In genomic region chr11:72369904-72370672, GRCm38 (mm10) we compare ENCODE assay signal across 15 mouse cellular contexts. TPM values are rescaled to one million over a fixed set of nuclear protein-coding genes. Genes with fewer than 3 reads are reported as not detected.
DNase-seq lines count a peak whose midpoint lies in the region; ATAC-seq and TF ChIP-seq lines count a peak whose summit lies in the region.
"Had no signal": no experiment of that assay in that cellular context is flagged by ENCODE, and none has a peak within 500 bp of the region (broad histone marks: within the 10 kb centered on the region; RNA-seq: fewer than 3 reads in every experiment).

No protein-coding gene starts in this region.

- peak; percentile 48 for TF ChIP-seq EP300 in lung, postnatal 0 days (IDR thresholded peaks at IDR 0.05)

- intact Hi-C loops in gastrocnemius, adult 2 months (cut with DNase I): loop anchor here (1.0 kb wide), 1 partner anchor 58 kb away; no protein-coding TSS in a partner anchor
- intact Hi-C loops in left cerebral cortex, adult 2 months (cut with DNase I): loop anchor here (5.0 kb wide), 1 partner anchor 57 kb away; no protein-coding TSS in a partner anchor

- ATAC-seq in lung, postnatal 0 days: peak; percentile 81

- H3K9me3 ChIP-seq in lung, postnatal 0 days (ENCODE audit: low read length): no peaks in the 10 kb centered on the region
- H3K9me3 ChIP-seq: neural tube, embryonic 12.5 days had no signal

- H3K36me3 ChIP-seq in lung, postnatal 0 days (ENCODE audit: insufficient read depth, low read length): no peaks in the 10 kb centered on the region
- H3K36me3 ChIP-seq: neural tube, embryonic 12.5 days had no signal

- no peaks in the 10 kb centered on the region for H3K4me1 ChIP-seq in lung, postnatal 0 days (ENCODE audit: insufficient read depth, low read depth, low read length)
- H3K4me1 ChIP-seq: neural tube, embryonic 12.5 days had no signal

- no peak overlapping the region for H3K4me2 ChIP-seq in lung, postnatal 0 days (replicated peaks; ENCODE audit: low read depth, low read length)
- H3K4me2 ChIP-seq: neural tube, embryonic 12.5 days had no signal

- H3K27ac ChIP-seq in gastrocnemius, adult 2 months: peak overlapping the region; percentile 83
- no peak overlapping the region for H3K27ac ChIP-seq in left cerebral cortex, adult 2 months
- H3K27ac ChIP-seq in lung, postnatal 0 days (ENCODE audit: low read length): no peak overlapping the region
- H3K27ac ChIP-seq: macrophage; neural tube, embryonic 12.5 days had no signal

- peak overlapping the region; percentile 44 for H3K4me3 ChIP-seq in gastrocnemius, adult 2 months
- H3K4me3 ChIP-seq in left cerebral cortex, adult 2 months: no peak overlapping the region
- no peak overlapping the region for H3K4me3 ChIP-seq in lung, postnatal 0 days (ENCODE audit: low read depth, low read length)
- H3K4me3 ChIP-seq: neural tube, embryonic 12.5 days had no signal

- H3K27me3 ChIP-seq in lung, postnatal 0 days (replicated peaks; ENCODE audit: insufficient read depth, low read length): no peaks in the 10 kb centered on the region
- H3K27me3 ChIP-seq: neural tube, embryonic 12.5 days had no signal

- 7% methylated on average over 12 of the region's 12 CpGs for WGBS in lung, postnatal 0 days

- peak; percentile 60 for TF ChIP-seq CTCF in gastrocnemius, adult 2 months (IDR thresholded peaks at IDR 0.05)
- peak; percentile 31 for TF ChIP-seq CTCF in left cerebral cortex, adult 2 months (IDR thresholded peaks at IDR 0.05)
- TF ChIP-seq CTCF in lung, postnatal 0 days (IDR thresholded peaks at IDR 0.05): peak; percentile 62

- peak; percentile 68 for DNase-seq in gastrocnemius, adult 2 months
- no peak for DNase-seq in gastrocnemius, postnatal 25 days
- no peak for DNase-seq in left cerebral cortex, adult 2 months (ENCODE audit: extremely low spot score in 1 of 2, low spot score in 2 of 2)
- no peak for DNase-seq in left cerebral cortex, adult 18-20 months (ENCODE audit: low spot score in 2 of 2)
- DNase-seq in brain, adult 2 months (ENCODE audit: low read depth, low spot score): peak; percentile 19
- peak; percentile 76 for DNase-seq in lung, postnatal 0 days (ENCODE audit: low spot score)
- no peak for DNase-seq in frontal cortex, postnatal 10 days (ENCODE audit: low spot score in 2 of 2)
- no peak for DNase-seq in layer of hippocampus, postnatal 10 days (ENCODE audit: low spot score in 2 of 2)
- DNase-seq: adrenal gland, postnatal 36 days; cerebellum, adult 9-10 months had no signal

- no peak overlapping the region for H3K9ac ChIP-seq in lung, postnatal 0 days (replicated peaks; ENCODE audit: low read depth)
- H3K9ac ChIP-seq: neural tube, embryonic 12.5 days had no signal

RNA-seq across cellular contexts. Expression of gene Tekt1, which starts 7.8 kb away (rescaled TPM):
- total RNA-seq in gastrocnemius, adult 2 months (2021): 1 to 10 TPM in 1 of 2 experiments, under 1 TPM in 1; 0.33 to 2.6 TPM
- under 1 TPM; 0.64 to 0.70 TPM for total RNA-seq in gastrocnemius, postnatal 25 days (2021)
- total RNA-seq in left cerebral cortex, adult 2 months (2021): 1 to 10 TPM; 2.3 to 3.6 TPM
- total RNA-seq in left cerebral cortex, adult 18-20 months (2021): 1 to 10 TPM; 2.4 to 3.1 TPM
- polyA plus RNA-seq in lung, postnatal 0 days (2015; fragmentation: Nextera tagmentation; extraction: Ambion mirVana): 14.2 and 17.3 TPM in 2 replicates
- 1 to 10 TPM; 2.5 to 4.7 TPM for total RNA-seq in layer of hippocampus, postnatal 10 days (2021)
- polyA plus RNA-seq: C2C12, macrophage had no signal

RNA-seq across cellular contexts. Expression of gene Smtnl2, which starts 41.4 kb away (rescaled TPM):
- 100 to 1,000 TPM; 238 to 342 TPM for total RNA-seq in gastrocnemius, adult 2 months (2021)
- 100 to 1,000 TPM; 219 to 223 TPM for total RNA-seq in gastrocnemius, postnatal 25 days (2021)
- 1 to 10 TPM in 1 of 2 experiments, under 1 TPM in 1; 0.33 to 1.2 TPM for total RNA-seq in left cerebral cortex, adult 2 months (2021)
- total RNA-seq in left cerebral cortex, adult 18-20 months (2021): 1 to 10 TPM in 1 of 2 experiments, under 1 TPM in 1; 0.61 to 1.3 TPM
- 108 TPM in 2 replicates for polyA plus RNA-seq in lung, postnatal 0 days (2015; fragmentation: Nextera tagmentation; extraction: Ambion mirVana)
- total RNA-seq in layer of hippocampus, postnatal 10 days (2021): 1 to 10 TPM; 4.5 to 5.0 TPM
- polyA plus RNA-seq: macrophage had no signal

RNA-seq across cellular contexts. Expression of gene Fbxo39, which starts 55.8 kb away (rescaled TPM):
- total RNA-seq in gastrocnemius, adult 2 months (2021): not detected
- total RNA-seq in gastrocnemius, postnatal 25 days (2021): not detected
- not detected for total RNA-seq in left cerebral cortex, adult 2 months (2021)
- not detected for total RNA-seq in left cerebral cortex, adult 18-20 months (2021)
- not detected in 2 replicates for polyA plus RNA-seq in lung, postnatal 0 days (2015; fragmentation: Nextera tagmentation; extraction: Ambion mirVana)
- not detected for total RNA-seq in layer of hippocampus, postnatal 10 days (2021)
- total RNA-seq: adrenal gland, postnatal 36 days; left cerebral cortex, adult 8-10 months had no signal
- polyA plus RNA-seq: C2C12; intestine, embryonic 14.5 days; macrophage; neural tube, embryonic 12.5 days had no signal

Comparison
In these comparisons a context has a peak if more than half of its experiments do, and no peak if none do; other contexts are left out.
1. DNase-seq: peak in gastrocnemius, adult 2 months (single experiment), brain, adult 2 months (single experiment) and lung, postnatal 0 days (single experiment); none in gastrocnemius, postnatal 25 days (single experiment), left cerebral cortex, adult 2 months (0 of 2), left cerebral cortex, adult 18-20 months (0 of 2), frontal cortex, postnatal 10 days (0 of 2) and layer of hippocampus, postnatal 10 days (0 of 2).
2. RNA of gene Smtnl2, which starts 41.4 kb away (total RNA-seq): 238 to 342 TPM in gastrocnemius, adult 2 months and 219 to 223 TPM in gastrocnemius, postnatal 25 days; 4.5 to 5.0 TPM in layer of hippocampus, postnatal 10 days, 0.61 to 1.3 TPM in left cerebral cortex, adult 18-20 months and 0.33 to 1.2 TPM in left cerebral cortex, adult 2 months; every median in the first group is over 10 times any median in the second.
3. Peak in every context shown above with its lines, with median percentiles within 50 percentile points of each other: CTCF ChIP-seq.